Mouse (Mus musculus): ENCODE data around the gene Pogk.

DNA sequence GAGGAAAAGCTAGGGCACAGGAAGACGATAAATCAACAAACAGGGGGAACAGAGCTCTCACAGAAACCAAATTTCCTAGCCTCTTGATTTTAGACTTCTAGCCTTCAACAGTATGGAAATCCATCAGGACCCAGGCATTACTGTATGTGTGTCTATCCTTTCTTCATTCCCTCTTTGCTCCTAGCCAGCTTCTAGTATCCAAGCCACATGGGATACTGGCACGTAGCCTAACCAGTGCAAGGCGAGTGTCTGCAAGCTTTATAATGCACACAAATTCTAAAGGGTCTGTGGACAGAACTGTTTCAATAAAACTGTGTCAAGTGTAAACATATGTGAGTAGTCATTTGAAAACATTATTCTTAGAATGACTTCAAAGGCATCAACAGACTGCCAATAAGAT lies 47.0 kb downstream of the Pogk start:
- TF ChIP-seq CTCF (IDR thresholded peaks at IDR 0.05; ENCODE audit: extremely low read depth, insufficient read depth, low read length) (no peak), POLR2A (IDR thresholded peaks at IDR 0.05; ENCODE audit: extremely low read depth, insufficient read depth, low read length) (no peak)
